ENCODE assay signal across 10 mouse cellular contexts in the genomic region with DNA sequence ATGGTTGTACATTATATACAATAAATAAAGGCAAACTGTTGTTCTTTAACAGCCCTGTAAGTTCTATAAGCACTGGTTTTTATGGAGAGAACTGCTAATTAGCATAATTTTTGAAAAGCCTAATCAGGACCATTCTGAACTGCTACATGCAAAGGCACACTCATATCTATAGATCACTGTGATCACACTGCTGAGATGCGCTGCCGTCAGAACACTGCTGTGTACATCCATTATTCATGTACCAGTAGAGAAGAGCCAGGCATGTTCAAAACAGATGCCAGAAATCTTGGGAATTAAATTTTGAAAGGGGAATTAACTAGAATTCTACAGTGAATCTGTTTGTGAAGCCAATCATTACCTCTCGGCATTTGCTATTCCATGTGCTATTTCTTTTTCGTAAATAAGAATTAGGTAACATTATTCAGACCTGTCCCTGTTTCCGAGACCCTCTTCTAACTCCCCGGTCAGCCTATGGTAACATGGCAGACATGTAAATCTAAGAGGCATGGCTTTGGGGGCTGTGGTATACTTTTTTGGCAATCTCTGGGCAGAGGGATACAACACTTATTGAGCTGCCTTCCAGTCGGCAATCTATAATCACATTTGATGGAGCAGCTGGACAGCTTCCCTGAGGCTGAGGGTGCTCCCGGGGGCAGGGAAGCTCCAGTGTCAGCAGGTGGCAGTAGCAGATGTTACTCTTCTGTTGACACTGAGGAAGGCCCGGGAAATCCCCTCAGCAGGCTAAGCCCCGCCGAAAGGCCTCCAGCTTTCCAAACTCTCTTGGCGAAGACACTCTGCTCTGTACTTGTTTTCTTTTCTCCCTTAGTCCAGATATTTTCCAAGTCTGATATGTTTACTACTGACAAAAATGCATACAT. TPM values are rescaled to one million over a fixed set of nuclear protein-coding genes. Genes with fewer than 3 reads are reported as not detected.
DNase-seq lines count a peak whose midpoint lies in the region; ATAC-seq and TF ChIP-seq lines count a peak whose summit lies in the region.
"Had no signal": no experiment of that assay in that cellular context is flagged by ENCODE, and none has a peak within 500 bp of the region (broad histone marks: within the 10 kb centered on the region; RNA-seq: fewer than 3 reads in every experiment).

No protein-coding gene starts in this region.

- no peak overlapping the region for H3K27ac ChIP-seq in intestine, embryonic 14.5 days (ENCODE audit: low read depth)
- H3K27ac ChIP-seq in intestine, postnatal 0 days (ENCODE audit: low read depth, low read length): no peak overlapping the region
- H3K27ac ChIP-seq in forebrain, postnatal 0 days (ENCODE audit: low read depth, low read length): no peak overlapping the region
- no peak overlapping the region for H3K27ac ChIP-seq in midbrain, postnatal 0 days (ENCODE audit: low read depth, low read length)
- H3K27ac ChIP-seq: heart, embryonic 13.5 days had no signal

- no peak overlapping the region for H3K4me3 ChIP-seq in intestine, embryonic 14.5 days (ENCODE audit: low read depth, low read length)
- no peak overlapping the region for H3K4me3 ChIP-seq in intestine, postnatal 0 days (ENCODE audit: low read depth, low read length)
- H3K4me3 ChIP-seq in forebrain, postnatal 0 days (ENCODE audit: low read depth, low read length): no peak overlapping the region
- no peak overlapping the region for H3K4me3 ChIP-seq in midbrain, postnatal 0 days (ENCODE audit: low read depth, low read length)
- H3K4me3 ChIP-seq: heart, embryonic 13.5 days had no signal

- H3K36me3 ChIP-seq in intestine, embryonic 14.5 days (ENCODE audit: control insufficient read depth, insufficient read depth, low read length): no peaks in the 10 kb centered on the region
- no peaks in the 10 kb centered on the region for H3K36me3 ChIP-seq in intestine, postnatal 0 days (ENCODE audit: control insufficient read depth, insufficient read depth)
- H3K36me3 ChIP-seq in forebrain, postnatal 0 days (ENCODE audit: insufficient read depth): no peaks in the 10 kb centered on the region
- H3K36me3 ChIP-seq in midbrain, postnatal 0 days (ENCODE audit: insufficient read depth, low read length): no peaks in the 10 kb centered on the region
- H3K36me3 ChIP-seq: heart, embryonic 13.5 days had no signal

- H3K9ac ChIP-seq in intestine, embryonic 14.5 days (ENCODE audit: low read length): no peak overlapping the region
- no peak overlapping the region for H3K9ac ChIP-seq in intestine, postnatal 0 days (ENCODE audit: low read depth, low read length)
- no peak overlapping the region for H3K9ac ChIP-seq in forebrain, postnatal 0 days
- no peak overlapping the region for H3K9ac ChIP-seq in midbrain, postnatal 0 days (replicated peaks; ENCODE audit: low read length, poor library complexity, severe bottlenecking)
- H3K9ac ChIP-seq: heart, embryonic 13.5 days had no signal

- no peaks in the 10 kb centered on the region for H3K27me3 ChIP-seq in intestine, embryonic 14.5 days (replicated peaks; ENCODE audit: control insufficient read depth, insufficient read depth, low read length)
- no peaks in the 10 kb centered on the region for H3K27me3 ChIP-seq in intestine, postnatal 0 days (replicated peaks; ENCODE audit: control insufficient read depth, insufficient read depth, low read length)
- H3K27me3 ChIP-seq in forebrain, postnatal 0 days (ENCODE audit: insufficient read depth, low read length): no peaks in the 10 kb centered on the region
- no peaks in the 10 kb centered on the region for H3K27me3 ChIP-seq in midbrain, postnatal 0 days (ENCODE audit: insufficient read depth, low read length)
- H3K27me3 ChIP-seq: heart, embryonic 13.5 days had no signal

- no peak overlapping the region for H3K4me2 ChIP-seq in intestine, embryonic 14.5 days (ENCODE audit: low read length)
- H3K4me2 ChIP-seq in intestine, postnatal 0 days (replicated peaks; ENCODE audit: low read depth): no peak overlapping the region
- no peak overlapping the region for H3K4me2 ChIP-seq in forebrain, postnatal 0 days (ENCODE audit: low read depth)
- no peak overlapping the region for H3K4me2 ChIP-seq in midbrain, postnatal 0 days (ENCODE audit: low read depth, low read length, poor library complexity, severe bottlenecking)
- H3K4me2 ChIP-seq: heart, embryonic 13.5 days had no signal

- ATAC-seq in intestine, embryonic 14.5 days (replicated peaks; ENCODE audit: low FRiP score, low TSS enrichment, low read depth): 0 out of 2 replicates have a peak, but pooled peaks have one; percentile 36
- no peak for ATAC-seq in intestine, postnatal 0 days
- peak; percentile 77 for ATAC-seq in forebrain, postnatal 0 days
- ATAC-seq in midbrain, postnatal 0 days (ENCODE audit: low FRiP score): no peak

- H3K4me1 ChIP-seq in intestine, embryonic 14.5 days (replicated peaks; ENCODE audit: control insufficient read depth, insufficient read depth, low read length): no peaks in the 10 kb centered on the region
- H3K4me1 ChIP-seq in intestine, postnatal 0 days (replicated peaks; ENCODE audit: control insufficient read depth, insufficient read depth, low read length): no peaks in the 10 kb centered on the region
- H3K4me1 ChIP-seq in forebrain, postnatal 0 days (ENCODE audit: insufficient read depth): no peaks in the 10 kb centered on the region
- no peaks in the 10 kb centered on the region for H3K4me1 ChIP-seq in midbrain, postnatal 0 days (ENCODE audit: insufficient read depth, low read length)
- H3K4me1 ChIP-seq: heart, embryonic 13.5 days had no signal

- no peak for DNase-seq in intestine, embryonic 14.5 days (ENCODE audit: low spot score)
- peak; percentile 16 to 28 for DNase-seq in adrenal gland, postnatal 36 days
- DNase-seq in forebrain, postnatal 0 days: peak; percentile 35
- DNase-seq in midbrain, postnatal 0 days (ENCODE audit: low spot score): no peak
- DNase-seq in testis, postnatal 10 days (ENCODE audit: low spot score): no peak
- DNase-seq in right cerebral cortex, adult 18-20 months: no peak
- DNase-seq in layer of hippocampus, adult 11-12 months (ENCODE audit: low spot score): no peak
- DNase-seq: thymus, postnatal 14 days had no signal

- 43% methylated on average over 12 of the region's 12 CpGs for WGBS in intestine, embryonic 14.5 days
- 50% methylated on average over 12 of the region's 12 CpGs for WGBS in intestine, postnatal 0 days
- 45% methylated on average over 12 of the region's 12 CpGs for WGBS in forebrain, postnatal 0 days
- WGBS in midbrain, postnatal 0 days: 34% methylated on average over 12 of the region's 12 CpGs

- H3K9me3 ChIP-seq in intestine, embryonic 14.5 days (ENCODE audit: control insufficient read depth, low read length): no peaks in the 10 kb centered on the region
- no peaks in the 10 kb centered on the region for H3K9me3 ChIP-seq in intestine, postnatal 0 days (ENCODE audit: control insufficient read depth)
- no peaks in the 10 kb centered on the region for H3K9me3 ChIP-seq in forebrain, postnatal 0 days (ENCODE audit: low read length)
- H3K9me3 ChIP-seq in midbrain, postnatal 0 days (ENCODE audit: low read length): no peaks in the 10 kb centered on the region
- H3K9me3 ChIP-seq: heart, embryonic 13.5 days had no signal

- TF ChIP-seq CTCF in intestine, postnatal 0 days (IDR thresholded peaks at IDR 0.05; ENCODE audit: low read depth): no peak
- no peak for TF ChIP-seq CTCF in forebrain, postnatal 0 days (IDR thresholded peaks at IDR 0.05; ENCODE audit: low read depth)
- TF ChIP-seq CTCF in midbrain, postnatal 0 days (IDR thresholded peaks at IDR 0.05): 0 out of 2 replicates have a peak, but pooled peaks have one; percentile 7

RNA-seq across cellular contexts. Expression of gene Cyyr1, which starts 25.2 kb away (rescaled TPM):
- 4.7 and 6.0 TPM in 2 replicates for polyA plus RNA-seq in intestine, embryonic 14.5 days (2014; fragmentation: Nextera tagmentation; extraction: Ambion mirVana)
- polyA plus RNA-seq in intestine, postnatal 0 days (2015; fragmentation: Nextera tagmentation; extraction: Ambion mirVana): 2.5 and 2.7 TPM in 2 replicates
- 10 to 100 TPM; 17.8 to 31.6 TPM for total RNA-seq in adrenal gland, postnatal 36 days (2021)
- total RNA-seq in forebrain, postnatal 0 days (2014; rRNA removed): 0.85 and 2.1 TPM in 2 replicates
- polyA plus RNA-seq in forebrain, postnatal 0 days (2015; fragmentation: Nextera tagmentation; extraction: Ambion mirVana): 0.75 and 1.3 TPM in 2 replicates
- 1.3 and 1.9 TPM in 2 replicates for total RNA-seq in midbrain, postnatal 0 days (2014; rRNA removed)
- polyA plus RNA-seq in midbrain, postnatal 0 days (2015; fragmentation: Nextera tagmentation; extraction: Ambion mirVana): 1.3 and 1.6 TPM in 2 replicates

Comparison
In these comparisons a context has a peak if more than half of its experiments do, and no peak if none do; other contexts are left out.
1. ATAC-seq: peak in intestine, embryonic 14.5 days (single experiment) and forebrain, postnatal 0 days (single experiment); none in intestine, postnatal 0 days (single experiment) and midbrain, postnatal 0 days (single experiment).
2. DNase-seq: peak in adrenal gland, postnatal 36 days (2 of 2) and forebrain, postnatal 0 days (single experiment); none in intestine, embryonic 14.5 days (single experiment), midbrain, postnatal 0 days (single experiment), testis, postnatal 10 days (single experiment), right cerebral cortex, adult 18-20 months (single experiment) and layer of hippocampus, adult 11-12 months (single experiment).